Mouse (Mus musculus) gastrocnemius, postnatal 25 days (tissue): ENCODE measurements at regions not wholly inside any gene's neighbourhood (a gene's known extent, or its start where the extent isn't known, plus 50 kb on each side); places are given as distances from the start of the nearest gene placed in this dataset.

Experiments
- DNase-seq: peaks from one replicate; pipeline ENCODE4 v3.0.0; 2022

GRCm38 (mm10) chr3:57910020-57910419 lies 62.1 kb upstream of the Pfn2 start:
- DNase-seq: no peak

- DNase-seq: no peak
Measured at GRCm38 (mm10) chr3:57911831-57912596, 64.1 kb upstream of the Pfn2 start.

- no peak for DNase-seq
Measured at GRCm38 (mm10) chr3:57912650-57913343, 64.9 kb upstream of the Pfn2 start.

- DNase-seq: no peak
Measured at GRCm38 (mm10) chr3:57914687-57915086, 66.8 kb upstream of the Pfn2 start.

- no peak for DNase-seq
Measured at GRCm38 (mm10) chr3:57918913-57919312, 71.0 kb upstream of the Pfn2 start.

- no peak for DNase-seq
Measured at GRCm38 (mm10) chr3:57919390-57920089, 71.7 kb upstream of the Pfn2 start.

GRCm38 (mm10) chr3:57920090-57920432 lies 72.2 kb upstream of the Pfn2 start:
- DNase-seq: no peak

- DNase-seq: no peak
Measured at GRCm38 (mm10) chr3:57921071-57921882, 73.4 kb upstream of the Pfn2 start.

GRCm38 (mm10) chr3:57923061-57923460 lies 75.2 kb upstream of the Pfn2 start:
- no peak for DNase-seq

GRCm38 (mm10) chr3:57932657-57933539 lies 85.0 kb upstream of the Pfn2 start:
- no peak for DNase-seq

GRCm38 (mm10) chr3:57935042-57935610 lies 87.2 kb upstream of the Pfn2 start:
- no peak for DNase-seq

- no peak for DNase-seq
Measured at GRCm38 (mm10) chr3:57940504-57941381, 92.9 kb upstream of the Pfn2 start.

GRCm38 (mm10) chr3:57944698-57945097 lies 96.8 kb upstream of the Pfn2 start:
- DNase-seq: no peak

- DNase-seq: no peak
Measured at GRCm38 (mm10) chr3:57945765-57946164, 97.9 kb upstream of the Pfn2 start.

GRCm38 (mm10) chr3:57947331-57947730 lies 99.5 kb upstream of the Pfn2 start:
- no peak for DNase-seq

- DNase-seq: no peak
Measured at GRCm38 (mm10) chr3:57948720-57949119, 100.8 kb upstream of the Pfn2 start.

GRCm38 (mm10) chr3:57950431-57951331 lies 102.8 kb upstream of the Pfn2 start:
- DNase-seq: peak; percentile 74

GRCm38 (mm10) chr3:57951438-57951837 lies 103.6 kb upstream of the Pfn2 start:
- DNase-seq: no peak

- no peak for DNase-seq
Measured at GRCm38 (mm10) chr3:57957352-57957751, 109.5 kb upstream of the Pfn2 start.
